Mouse (Mus musculus) heart, embryonic 16.5 days (tissue): Measurements from ENCODE around the gene Dxo. TPM values are rescaled to one million over a fixed set of nuclear protein-coding genes. Genes with fewer than 3 reads are reported as not detected.

Experiments used
- ATAC-seq: fragments of 200-750 bp; cut with Nextera tagmentation; replicated peaks from 2 replicates; pipeline ENCODE4 v1.8.0; 2017; ENCODE audit warnings: moderate number of reproducible peaks; ENCODE audit not compliant: insufficient read depth, low FRiP score; ENCODE audit errors: extremely low read depth
- H3K27ac ChIP-seq: fragments of 300-500 bp; sonication (generic); 2 replicates; pipeline ENCODE4 v1.5.1; 2014; ENCODE audit warnings: mild to moderate bottlenecking, low read length, control low read depth, moderate library complexity
- H3K27me3 ChIP-seq: fragments of 300-500 bp; sonication (generic); 2 replicates; pipeline ENCODE4 v1.6.1; 2014; ENCODE audit warnings: low read length, mixed read lengths; ENCODE audit not compliant: control insufficient read depth, insufficient read depth
- H3K36me3 ChIP-seq: fragments of 300-500 bp; sonication (generic); 2 replicates; pipeline ENCODE4 v1.6.1; 2014; ENCODE audit not compliant: control insufficient read depth, insufficient read depth
- H3K4me1 ChIP-seq: fragments of 300-500 bp; sonication (generic); 2 replicates; pipeline ENCODE4 v1.6.1; 2014; ENCODE audit warnings: low read length, mixed read lengths; ENCODE audit not compliant: control insufficient read depth, insufficient read depth
- H3K4me2 ChIP-seq: fragments of 300-500 bp; sonication (generic); 2 replicates; pipeline ENCODE4 v1.6.1; 2014; ENCODE audit warnings: low read depth, mild to moderate bottlenecking, control low read depth, low read length
- H3K4me3 ChIP-seq: fragments of 300-500 bp; sonication (generic); 2 replicates; pipeline ENCODE4 v1.5.1; 2014; ENCODE audit warnings: mild to moderate bottlenecking, control low read depth, low read length
- H3K9ac ChIP-seq: fragments of 300-500 bp; sonication (generic); 2 replicates; pipeline ENCODE4 v1.6.1; 2014; ENCODE audit warnings: low read length, control low read depth
- H3K9me3 ChIP-seq: fragments of 300-500 bp; sonication (generic); replicated peaks from 2 replicates; pipeline ENCODE4 v1.6.1; 2016; ENCODE audit warnings: low read length; ENCODE audit not compliant: control insufficient read depth
- WGBS: fragments of 180-500 bp; shearing (Covaris S2); extraction: QIAGEN DNeasy Blood & Tissue Kit; methylation state at CpG from one replicate; pipeline ENCODE4 v1.1.7; 2014; 5-methylcytosine and 5-hydroxymethylcytosine counted together
- polyA plus RNA-seq: library from polyadenylated mRNA; unstranded; fragments of >200 nt; fragmentation: Nextera tagmentation; extraction: Ambion mirVana; gene quantifications from 2 replicates; pipeline ENCODE4 v1.2.1, GENCODE M21; 2015

Dxo gene
- polyA plus RNA-seq, 1 experiment from 2014 or later: 38.6 TPM

DNA sequence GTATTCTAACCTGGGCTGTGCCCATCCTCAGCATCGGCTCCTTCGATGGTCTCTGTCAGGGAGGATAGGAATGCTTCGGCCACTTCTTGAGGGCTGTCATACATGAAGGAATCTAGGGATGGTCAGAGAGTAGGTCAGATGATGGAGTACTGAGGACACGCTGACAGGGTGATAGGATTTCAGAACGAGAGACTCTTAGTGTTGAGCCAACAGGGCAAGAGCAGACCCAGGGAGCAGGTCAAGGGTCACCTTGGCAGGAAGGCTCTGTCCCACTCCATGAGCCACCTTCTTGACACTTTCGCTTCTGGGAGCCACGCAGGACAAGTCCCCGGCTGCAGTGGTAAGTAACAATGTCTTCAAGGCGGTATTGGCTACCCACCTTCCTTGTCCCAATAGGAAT, 23.7 kb downstream of the Dxo start:
- Histone ChIP-seq H3K9me3 (no peaks in the 10 kb centered on the region), H3K4me3 (no peak overlapping the region), H3K4me2 (no peak overlapping the region), H3K9ac (no peak overlapping the region), H3K27me3 (no peaks in the 10 kb centered on the region), H3K27ac (no peak overlapping the region), H3K4me1 (no peaks in the 10 kb centered on the region), H3K36me3 (peaks cover 7% of the 10 kb centered on the region)
- 76% methylated on average over 9 of the region's 9 CpGs for WGBS
- ATAC-seq: no peak

DNA sequence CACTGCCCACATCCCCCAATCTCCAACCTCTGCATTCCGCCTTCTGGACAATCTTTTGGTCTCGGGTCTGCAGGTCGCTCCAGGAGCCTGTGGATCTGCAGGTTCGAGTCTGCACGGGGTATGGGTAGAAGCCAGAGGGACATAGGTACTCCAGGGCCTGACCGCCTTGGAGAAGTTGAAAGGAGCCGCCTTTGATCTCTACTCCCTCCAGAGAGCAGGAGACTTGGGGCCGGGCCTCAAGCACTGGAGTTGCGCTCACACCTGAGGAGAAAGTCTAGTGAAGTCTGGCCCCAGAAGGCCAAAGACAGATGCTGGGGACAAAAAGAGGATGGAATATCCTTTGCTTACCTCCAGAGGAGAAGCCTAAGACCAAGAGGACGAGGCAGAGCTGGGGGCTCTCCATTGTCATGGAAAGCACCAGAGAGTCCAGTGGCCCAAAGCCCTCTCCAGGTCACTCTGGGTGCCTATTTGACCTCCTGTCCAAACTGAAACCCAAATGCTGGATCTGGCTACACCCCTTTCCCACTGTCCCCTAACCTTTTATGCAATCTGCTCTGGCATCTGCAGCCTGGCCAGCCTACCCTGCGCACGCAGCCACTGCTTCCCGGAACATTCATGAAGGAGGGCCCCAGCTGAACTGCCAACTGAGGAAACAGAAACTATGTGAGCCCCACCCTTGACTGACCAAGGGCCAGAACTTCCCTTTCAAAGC, 25.0 kb downstream of the Dxo start:
- Histone ChIP-seq H3K9ac (no peak overlapping the region), H3K9me3 (no peaks in the 10 kb centered on the region), H3K4me3 (no peak overlapping the region), H3K27ac (no peak overlapping the region), H3K36me3 (peaks cover under 1% of the 10 kb centered on the region; the same call in 1 of the 2 replicates), H3K4me1 (no peaks in the 10 kb centered on the region), H3K27me3 (no peaks in the 10 kb centered on the region), H3K4me2 (no peak overlapping the region)
- WGBS: 60% methylated on average over 13 of the region's 13 CpGs
- ATAC-seq: no peak

DNA sequence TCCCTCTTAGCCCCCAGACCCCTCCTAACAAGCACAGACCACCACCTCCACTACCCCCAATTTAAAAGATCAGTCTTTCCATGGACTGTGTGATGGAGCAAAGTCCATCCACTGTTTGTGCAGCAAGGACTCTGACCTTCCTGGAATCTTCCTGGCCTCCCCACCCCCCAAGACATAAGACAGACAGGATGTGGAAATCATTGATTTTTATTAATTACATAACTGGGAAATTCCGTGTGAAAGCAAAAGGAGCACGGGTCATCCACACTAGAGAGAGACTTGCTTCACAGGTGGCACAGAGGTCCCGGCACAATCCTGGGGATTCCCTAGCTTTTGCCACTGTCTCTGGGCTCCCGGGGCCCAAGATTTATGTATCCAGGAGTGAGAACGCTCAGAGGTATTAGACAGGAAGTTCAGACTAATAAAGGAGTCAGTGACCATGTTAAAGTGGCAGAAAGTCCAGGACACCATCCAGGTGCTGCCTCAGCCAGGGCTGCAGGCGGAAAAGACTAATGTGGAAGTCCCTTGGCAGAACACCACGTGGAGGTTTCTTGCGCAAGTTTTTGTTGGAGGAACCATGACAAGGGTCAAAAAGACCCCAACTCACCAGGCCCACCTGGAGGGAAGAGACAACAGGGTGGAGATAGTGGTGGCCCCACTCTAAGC, 25.7 kb downstream of the Dxo start, which contains the start of gene Cfb:
Cfb (minus strand) TSS at position 103 of the 666 bp plus-strand sequence.
- H3K36me3 ChIP-seq: no peaks in the 10 kb centered on the region
- no peak within 1 kb of the TSS for H3K4me2 ChIP-seq
- no peaks in the 10 kb centered on the region for H3K27me3 ChIP-seq
- ATAC-seq: no peak
- 55% methylated on average over 8 of the region's 8 CpGs for WGBS
- no peak within 1 kb of the TSS for H3K27ac ChIP-seq
- no peak within 1 kb of the TSS for H3K9ac ChIP-seq
- no peak within 1 kb of the TSS for H3K4me3 ChIP-seq
- no peaks in the 10 kb centered on the region for H3K9me3 ChIP-seq
- no peaks in the 10 kb centered on the region for H3K4me1 ChIP-seq

DNA sequence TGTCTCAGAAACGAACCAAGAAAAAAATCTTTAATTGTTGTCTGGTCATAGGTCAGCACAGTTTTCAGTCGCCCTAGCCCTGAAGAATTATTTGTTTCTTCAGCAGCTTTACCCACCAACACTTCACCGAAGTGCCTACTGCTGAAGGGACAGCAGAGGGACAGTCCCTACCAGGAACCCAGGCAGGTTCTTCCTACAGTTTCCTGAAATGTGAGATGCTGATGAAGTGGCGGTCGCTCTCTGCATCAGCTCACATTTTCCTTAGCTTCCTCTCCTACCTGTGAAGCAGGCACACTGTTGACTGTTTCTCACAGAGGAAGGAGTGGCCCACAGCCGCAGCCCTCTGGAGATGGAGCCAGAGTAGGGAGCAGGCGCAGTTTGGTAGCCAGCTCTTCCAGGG, 29.2 kb downstream of the Dxo start:
- H3K4me2 ChIP-seq: no peak overlapping the region
- H3K4me3 ChIP-seq: no peak overlapping the region
- H3K27me3 ChIP-seq: no peaks in the 10 kb centered on the region
- H3K36me3 ChIP-seq: no peaks in the 10 kb centered on the region
- 53% methylated on average over 7 of the region's 7 CpGs for WGBS
- H3K27ac ChIP-seq: no peak overlapping the region
- H3K9me3 ChIP-seq: no peaks in the 10 kb centered on the region
- no peaks in the 10 kb centered on the region for H3K4me1 ChIP-seq
- no peak for ATAC-seq
- H3K9ac ChIP-seq: no peak overlapping the region

DNA sequence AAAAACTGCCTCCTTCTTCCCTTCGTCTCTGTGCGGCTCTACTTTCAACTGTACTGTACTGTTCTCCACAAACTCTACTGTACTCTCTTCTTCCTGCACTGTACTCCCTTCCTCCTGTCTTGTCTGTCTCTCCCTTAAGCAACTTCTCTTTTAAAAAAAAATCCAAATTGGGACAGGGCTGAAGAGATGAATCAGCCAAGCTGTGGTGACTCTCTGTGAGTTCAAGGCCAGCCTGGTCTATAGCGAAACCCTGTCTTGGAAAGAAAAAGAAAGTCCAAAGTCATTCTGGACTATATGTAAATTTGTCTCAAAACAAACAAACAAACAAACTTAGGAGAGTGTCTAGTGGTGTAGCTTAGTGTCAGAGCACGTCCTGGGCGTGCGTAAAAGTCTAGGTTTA, 37.5 kb downstream of the Dxo start:
- Histone ChIP-seq H3K4me2 (no peak overlapping the region), H3K9me3 (no peaks in the 10 kb centered on the region), H3K4me3 (no peak overlapping the region), H3K27ac (no peak overlapping the region), H3K9ac (no peak overlapping the region), H3K27me3 (no peaks in the 10 kb centered on the region), H3K36me3 (no peaks in the 10 kb centered on the region), H3K4me1 (no peaks in the 10 kb centered on the region)
- 82% methylated on average over 6 of the region's 6 CpGs for WGBS
- no peak for ATAC-seq

DNA sequence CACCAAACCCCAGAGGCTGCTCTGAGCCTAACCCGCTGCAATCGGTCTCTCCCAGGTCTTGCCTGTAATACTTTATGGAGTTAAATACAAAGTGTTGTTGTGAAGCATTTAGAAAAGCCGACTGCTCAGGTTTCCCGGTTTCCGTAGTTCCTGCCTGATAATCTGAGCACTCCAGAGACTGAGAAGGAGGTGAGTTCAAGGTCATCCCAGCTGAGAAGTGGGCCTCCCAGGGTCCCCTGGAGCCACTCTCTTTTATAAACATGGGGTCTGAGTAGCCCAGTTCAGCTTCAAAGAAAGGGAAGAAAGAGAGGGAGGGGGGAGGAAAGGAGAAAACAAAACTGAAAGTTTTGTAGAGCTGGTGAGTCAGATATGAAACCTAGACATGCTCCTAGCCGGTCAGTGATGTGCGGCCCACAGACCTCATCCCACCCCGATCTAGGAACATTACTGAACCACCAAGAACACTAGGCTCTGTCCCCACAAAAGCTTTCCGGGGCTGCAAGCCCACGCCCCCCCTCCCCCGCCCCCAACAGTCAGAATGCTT, 42.6 kb downstream of the Dxo start, which contains the start of gene Zbtb12:
Zbtb12 (plus strand) TSS at position 148 of the 544 bp plus-strand sequence.
- peak within 1 kb of the TSS; percentile 55 for H3K9ac ChIP-seq
- no peaks in the 10 kb centered on the region for H3K9me3 ChIP-seq
- 53% methylated on average over 11 of the region's 11 CpGs for WGBS
- no peak for ATAC-seq
- no peaks in the 10 kb centered on the region for H3K36me3 ChIP-seq
- H3K4me1 ChIP-seq: 0 out of 2 replicates have a peak, but pooled peaks cover 4% of the 10 kb centered on the region
- H3K27ac ChIP-seq: no peak within 1 kb of the TSS
- no peaks in the 10 kb centered on the region for H3K27me3 ChIP-seq
- H3K4me3 ChIP-seq: no peak within 1 kb of the TSS
- peak within 1 kb of the TSS; percentile 30 for H3K4me2 ChIP-seq

DNA sequence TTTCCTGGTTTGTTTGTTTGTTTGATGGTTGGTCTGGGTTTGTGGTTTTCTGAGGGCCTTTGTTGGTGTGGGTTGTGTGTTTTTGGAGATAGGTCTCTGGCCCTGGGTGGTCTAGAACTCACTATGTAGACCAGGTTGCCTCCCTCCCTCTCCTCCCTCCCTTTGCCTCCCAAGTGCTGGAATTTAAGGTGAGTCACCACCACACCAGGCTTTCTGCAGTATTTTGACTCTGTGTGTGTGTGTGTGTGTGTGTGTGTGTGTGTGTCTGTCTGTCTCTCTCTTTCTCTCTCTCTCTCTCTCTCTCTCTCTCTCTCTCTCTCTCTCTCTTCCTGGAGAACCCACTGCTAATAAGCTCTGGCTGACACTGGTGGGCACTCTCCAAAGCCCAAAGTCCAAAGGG, 44.3 kb downstream of the Dxo start:
- ATAC-seq: no peak

DNA sequence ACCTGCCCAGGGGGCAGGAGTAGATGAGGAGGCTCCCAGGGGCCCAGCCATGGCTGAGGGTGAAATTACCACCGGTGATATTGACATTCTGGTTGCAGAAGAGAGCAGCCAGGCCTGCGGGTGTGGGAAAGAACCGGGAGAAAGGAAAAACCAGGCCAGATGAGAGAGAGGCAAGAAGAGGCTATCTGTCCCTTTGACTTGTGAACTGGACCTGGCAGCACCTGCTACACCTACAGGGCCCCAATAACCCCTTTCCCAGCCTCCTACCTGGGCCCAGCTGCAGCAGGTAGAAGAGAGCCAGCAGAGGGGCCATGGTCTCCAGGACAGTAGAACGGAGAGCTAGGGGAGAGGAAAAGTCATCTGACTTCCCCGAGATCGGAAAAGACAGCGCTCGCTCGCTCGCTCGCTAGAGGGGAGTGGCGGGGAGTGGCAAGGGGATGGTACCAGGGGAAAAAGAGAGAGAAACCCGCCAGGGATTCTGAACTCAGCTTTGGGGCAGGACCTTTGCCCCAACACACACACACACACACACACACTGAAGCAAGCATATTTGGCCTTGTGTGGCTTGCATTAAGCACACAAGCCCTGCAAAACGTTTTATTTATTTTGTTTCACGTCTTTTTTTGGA, 45.0 kb downstream of the Dxo start, which contains the start of gene Gm20547:
Gm20547 (minus strand) TSS at position 360 of the 628 bp plus-strand sequence.
- H3K27me3 ChIP-seq: no peaks in the 10 kb centered on the region
- WGBS: 15% methylated on average over 15 of the region's 15 CpGs
- 0 out of 2 replicates have a peak, but pooled peaks cover 4% of the 10 kb centered on the region for H3K4me1 ChIP-seq
- peak within 1 kb of the TSS; percentile 35 for H3K4me2 ChIP-seq
- H3K36me3 ChIP-seq: no peaks in the 10 kb centered on the region
- H3K9me3 ChIP-seq: no peaks in the 10 kb centered on the region
- H3K9ac ChIP-seq: no peak within 1 kb of the TSS
- no peak for ATAC-seq
- H3K27ac ChIP-seq: no peak within 1 kb of the TSS
- no peak within 1 kb of the TSS for H3K4me3 ChIP-seq

More for the DNA sequence above, 44.3 kb downstream of the Dxo start:
- Histone ChIP-seq H3K27me3 (no peaks in the 10 kb centered on the region), H3K9ac (no peak overlapping the region), H3K36me3 (no peaks in the 10 kb centered on the region), H3K4me2 (no peak overlapping the region), H3K27ac (no peak overlapping the region), H3K4me1 (0 out of 2 replicates have a peak, but pooled peaks cover 4% of the 10 kb centered on the region), H3K9me3 (no peaks in the 10 kb centered on the region), H3K4me3 (no peak overlapping the region)
